Mouse (Mus musculus) lung, embryonic 14.5 days (tissue): ENCODE data around the gene Asna1. TPM values are rescaled to one million over a fixed set of nuclear protein-coding genes. Genes with fewer than 3 reads are reported as not detected.

ENCODE experiments used
- ATAC-seq: fragments of 200-750 bp; cut with Nextera tagmentation; 2 replicates; pipeline ENCODE4 v1.8.0; 2017; ENCODE audit warnings: mild to moderate bottlenecking, moderate TSS enrichment, moderate library complexity; ENCODE audit not compliant: insufficient read depth
- DNase-seq: peaks from one replicate; pipeline ENCODE4 v3.0.0-alpha.2; 2015
- H3K27ac ChIP-seq: fragments of 300-500 bp; sonication (generic); 2 replicates; pipeline ENCODE4 v1.5.1; 2014; ENCODE audit warnings: low read depth, mild to moderate bottlenecking, moderate library complexity
- H3K27me3 ChIP-seq: fragments of 300-500 bp; sonication (generic); 2 replicates; pipeline ENCODE4 v1.6.1; 2014; ENCODE audit warnings: low read length, control low read depth; ENCODE audit not compliant: insufficient read depth
- H3K36me3 ChIP-seq: fragments of 300-500 bp; sonication (generic); 2 replicates; pipeline ENCODE4 v1.6.1; 2014; ENCODE audit warnings: control low read depth; ENCODE audit not compliant: insufficient read depth
- H3K4me1 ChIP-seq: fragments of 300-500 bp; sonication (generic); 2 replicates; pipeline ENCODE4 v1.6.1; 2014; ENCODE audit warnings: antibody characterized with exemption, control low read depth; ENCODE audit not compliant: insufficient read depth
- H3K4me2 ChIP-seq: fragments of 300-500 bp; sonication (generic); 2 replicates; pipeline ENCODE4 v1.6.1; 2014; ENCODE audit warnings: mild to moderate bottlenecking
- H3K4me3 ChIP-seq: fragments of 300-500 bp; sonication (generic); 2 replicates; pipeline ENCODE4 v1.5.1; 2014; ENCODE audit warnings: low read depth, low read length
- H3K9ac ChIP-seq: fragments of 300-500 bp; sonication (generic); 2 replicates; pipeline ENCODE4 v1.6.1; 2014
- H3K9me3 ChIP-seq: fragments of 300-500 bp; sonication (generic); 2 replicates; pipeline ENCODE4 v1.6.1; 2016; ENCODE audit warnings: low read depth, low read length, control low read depth
- CTCF ChIP-seq: IDR thresholded peaks from 2 replicates; pipeline ENCODE4 v1.5.1; 2016; ENCODE audit warnings: antibody characterized with exemption, low read depth
- WGBS: fragments of 180-500 bp; shearing (Covaris S2); extraction: QIAGEN DNeasy Blood & Tissue Kit; methylation state at CpG from one replicate; pipeline ENCODE4 v1.1.7; 2014; 5-methylcytosine and 5-hydroxymethylcytosine counted together
- polyA plus RNA-seq: library from polyadenylated mRNA; unstranded; fragments of >200 nt; fragmentation: Nextera tagmentation; extraction: Ambion mirVana; gene quantifications from 2 replicates; pipeline ENCODE4 v1.2.1, GENCODE M21; 2014

Asna1 gene
- polyA plus RNA-seq, 1 experiment from 2014 or later = 98.0 TPM

DNA sequence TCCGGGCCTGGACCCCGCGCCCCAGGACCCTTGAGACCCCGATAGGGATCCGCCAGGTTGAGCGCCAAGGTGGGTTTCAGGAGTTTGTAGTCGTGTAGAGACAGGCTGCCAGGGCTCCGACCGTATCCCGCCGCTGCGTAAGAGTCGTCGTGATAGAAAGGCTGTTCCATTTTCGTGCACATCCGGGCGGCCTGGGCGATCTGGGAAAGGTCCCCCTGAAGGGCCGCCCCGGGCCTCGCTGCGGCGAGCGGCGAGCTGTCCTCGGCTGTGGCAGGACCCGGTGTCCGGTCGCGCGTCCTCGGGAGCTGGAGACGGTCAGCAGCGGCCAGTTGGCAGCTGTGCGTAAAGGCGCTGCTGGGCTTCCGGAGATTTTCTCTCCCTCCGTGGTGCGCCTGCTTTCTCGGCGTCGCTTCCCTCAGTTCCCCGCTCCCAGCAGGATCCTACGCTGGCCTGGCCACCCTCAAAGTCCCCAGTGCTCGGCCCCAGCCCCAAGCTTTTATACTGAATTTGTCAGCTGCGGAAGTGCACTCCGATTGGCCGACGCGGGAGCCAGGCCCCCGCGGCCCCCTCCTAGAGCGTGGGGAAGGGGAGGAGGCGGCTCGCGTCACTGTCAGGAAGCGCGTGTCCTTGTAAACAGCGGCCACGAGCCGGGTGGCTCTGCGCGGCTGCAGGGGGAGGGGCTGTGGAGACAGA, 46.7 kb downstream of the Asna1 start, which contains the start of gene Junb:
Gene Junb (minus strand): TSS at position 471 of the 693 bp plus-strand sequence.
- H3K4me2 ChIP-seq = peak within 1 kb of the TSS; percentile 99
- no peak for TF ChIP-seq CTCF
- H3K36me3 ChIP-seq = peaks cover 17% of the 10 kb centered on the region
- peak within 1 kb of the TSS; percentile 89 for H3K27ac ChIP-seq
- under 1% methylated on average over 63 of the region's 63 CpGs for WGBS
- peaks cover 5% of the 10 kb centered on the region for H3K27me3 ChIP-seq
- DNase-seq (peak; percentile 97), ATAC-seq (peak; percentile 40)
- H3K4me3 ChIP-seq = peak within 1 kb of the TSS; percentile 55
- H3K9me3 ChIP-seq = no peaks in the 10 kb centered on the region
- H3K9ac ChIP-seq = peak within 1 kb of the TSS; percentile 64
- peaks cover 42% of the 10 kb centered on the region for H3K4me1 ChIP-seq

DNA sequence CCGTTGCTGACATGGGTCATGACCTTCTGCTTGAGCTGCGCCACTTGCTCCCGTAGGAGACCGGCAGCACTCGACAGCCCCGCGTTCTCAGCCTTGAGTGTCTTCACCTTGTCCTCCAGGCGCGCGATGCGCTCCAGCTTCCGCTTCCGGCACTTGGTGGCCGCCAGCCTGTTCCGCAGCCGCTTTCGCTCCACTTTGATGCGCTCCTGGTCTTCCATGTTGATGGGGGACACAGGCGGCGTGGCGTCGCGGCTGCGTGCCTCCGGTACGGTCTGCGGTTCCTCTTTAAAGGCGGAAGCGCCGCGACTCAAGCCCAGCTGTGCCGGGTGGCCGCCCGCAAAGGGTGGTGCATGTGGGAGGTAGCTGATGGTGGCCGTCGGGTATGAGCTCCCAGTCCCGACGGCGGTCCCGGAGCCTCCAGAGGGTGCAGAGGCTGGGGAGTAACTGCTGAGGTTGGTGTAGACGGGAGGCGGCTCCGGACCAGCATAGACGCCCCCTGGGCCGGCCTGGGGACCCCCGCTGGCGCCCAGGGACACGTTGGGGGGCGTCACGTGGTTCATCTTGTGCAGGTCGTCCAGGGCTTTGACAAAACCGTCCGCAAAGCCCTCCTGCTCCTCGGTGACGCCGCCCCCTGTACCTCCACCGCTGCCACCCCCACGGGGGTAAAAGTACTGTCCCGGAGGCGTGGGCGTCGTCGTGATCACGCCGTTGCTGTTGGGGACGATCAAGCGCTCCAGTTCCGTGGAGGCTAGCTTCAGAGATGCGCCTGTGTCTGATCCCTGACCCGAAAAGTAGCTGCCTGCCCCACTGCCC, 47.4 kb downstream of the Asna1 start:
- Histone ChIP-seq H3K27ac (peak overlapping the region; percentile 89), H3K4me2 (peak overlapping the region; percentile 99), H3K4me1 (peaks cover 42% of the 10 kb centered on the region), H3K9me3 (no peaks in the 10 kb centered on the region), H3K36me3 (peaks cover 25% of the 10 kb centered on the region), H3K9ac (peak overlapping the region; percentile 64), H3K4me3 (peak overlapping the region; percentile 55), H3K27me3 (peaks cover 5% of the 10 kb centered on the region)
- DNase-seq (peak; percentile 73), ATAC-seq (no peak)
- under 1% methylated on average over 70 of the region's 70 CpGs for WGBS
- TF ChIP-seq CTCF = no peak

DNA sequence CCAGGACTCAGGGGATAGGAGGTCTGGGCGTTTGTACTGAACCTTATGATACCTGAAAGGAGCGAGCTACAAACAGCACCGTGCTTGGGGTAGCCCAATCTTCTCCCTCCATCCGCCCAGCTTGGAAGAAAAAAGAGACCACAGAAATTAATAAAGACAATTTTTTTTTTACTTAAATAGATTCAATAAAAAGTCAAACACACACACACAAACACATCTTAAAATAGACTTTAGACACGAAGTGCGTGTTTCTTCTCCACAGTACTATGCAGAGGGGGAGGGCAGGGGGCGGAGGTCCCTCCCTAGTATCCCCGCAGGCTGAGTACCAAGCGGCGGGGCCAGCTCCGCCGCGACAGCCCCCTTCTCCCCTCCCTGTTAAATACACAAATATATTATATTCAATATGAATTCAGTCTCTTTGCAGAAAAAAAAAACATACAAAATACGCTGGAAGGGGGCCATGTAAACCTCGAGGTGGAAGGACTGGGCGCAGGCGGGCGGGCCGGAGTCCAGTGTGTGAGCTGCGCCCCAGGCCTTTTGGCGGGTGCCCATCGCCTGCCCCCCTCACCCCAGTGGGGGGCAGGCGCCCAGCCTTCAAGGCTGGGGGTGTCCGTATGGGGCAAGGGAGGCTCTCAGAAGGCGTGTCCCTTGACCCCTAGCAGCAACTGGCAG, 48.2 kb downstream of the Asna1 start:
- Histone ChIP-seq H3K27me3 (peaks cover 5% of the 10 kb centered on the region), H3K27ac (peak overlapping the region; percentile 89), H3K9ac (peak overlapping the region; percentile 64), H3K4me3 (peak overlapping the region; percentile 55), H3K9me3 (no peaks in the 10 kb centered on the region), H3K4me1 (peaks cover 37% of the 10 kb centered on the region), H3K4me2 (peak overlapping the region; percentile 99), H3K36me3 (peaks cover 32% of the 10 kb centered on the region)
- TF ChIP-seq CTCF = no peak
- WGBS = 2% methylated on average over 25 of the region's 25 CpGs
- DNase-seq = no peak
- no peak for ATAC-seq

DNA sequence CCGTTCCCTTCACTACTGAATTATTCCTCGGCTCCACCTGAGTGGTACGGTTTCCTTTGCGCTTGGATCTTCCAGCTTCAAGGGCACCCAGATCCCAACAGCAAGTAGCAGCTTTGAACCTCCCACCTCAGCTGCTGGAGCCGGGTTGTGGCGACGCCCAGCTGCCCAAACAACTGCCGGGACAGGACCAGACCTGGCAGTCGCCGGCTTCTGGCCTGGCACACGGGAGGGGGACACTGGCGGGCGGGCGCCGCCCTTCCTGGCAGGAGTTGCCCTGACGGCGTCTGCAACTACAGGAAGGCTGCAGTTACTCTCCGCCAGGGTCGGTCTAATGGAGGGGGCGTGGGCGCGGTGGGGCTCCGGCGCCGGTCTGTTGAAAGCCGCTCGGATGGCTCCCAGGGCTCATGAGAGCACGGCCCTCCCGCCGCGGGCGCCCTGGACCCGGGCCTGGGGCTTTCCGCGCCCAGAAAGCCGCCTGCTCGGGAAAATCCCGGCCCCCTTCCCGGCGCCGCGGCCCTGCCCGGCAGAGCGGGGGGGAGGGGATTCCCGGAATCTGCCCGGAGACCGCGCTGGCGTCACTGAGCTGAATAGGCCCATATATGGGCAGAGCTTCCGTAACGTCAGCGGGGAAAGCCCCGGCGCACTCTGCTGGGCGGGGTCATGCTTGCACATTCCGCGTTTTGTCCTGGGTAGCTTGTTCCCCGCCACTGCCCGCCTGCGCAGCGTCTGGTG, 48.9 kb downstream of the Asna1 start:
- peak; percentile 78 for ATAC-seq
- peaks cover 30% of the 10 kb centered on the region for H3K4me1 ChIP-seq
- H3K4me3 ChIP-seq = peak overlapping the region; percentile 55
- under 1% methylated on average over 59 of the region's 61 CpGs for WGBS
- peak overlapping the region; percentile 64 for H3K9ac ChIP-seq
- H3K27me3 ChIP-seq = peaks cover 5% of the 10 kb centered on the region
- H3K9me3 ChIP-seq = no peaks in the 10 kb centered on the region
- TF ChIP-seq CTCF = peak; percentile 35
- H3K4me2 ChIP-seq = peak overlapping the region; percentile 99
- H3K36me3 ChIP-seq = peaks cover 39% of the 10 kb centered on the region
- peak; percentile 98 for DNase-seq
- peak overlapping the region; percentile 89 for H3K27ac ChIP-seq

DNA sequence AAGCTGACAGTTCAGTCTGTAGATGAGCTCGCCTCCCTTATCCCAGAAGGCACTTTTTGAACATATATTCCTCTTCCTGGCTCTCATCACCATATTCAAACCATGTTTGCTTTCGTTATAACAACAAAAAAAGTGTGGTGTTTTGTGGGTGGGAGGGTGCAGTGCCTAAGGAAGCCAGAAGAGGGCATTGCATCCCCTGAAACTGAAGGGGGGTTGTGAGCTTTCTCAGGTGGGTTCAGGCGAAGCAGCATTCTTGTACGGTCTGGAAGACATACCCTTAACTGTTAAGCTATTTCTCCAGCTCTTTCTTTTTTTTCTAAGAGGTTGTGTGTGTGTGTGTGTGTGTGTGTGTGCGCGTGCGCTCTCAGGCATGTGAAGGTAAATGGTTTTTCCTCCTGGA, 49.6 kb downstream of the Asna1 start:
- H3K4me3 ChIP-seq = peak overlapping the region; percentile 55
- H3K27me3 ChIP-seq = peaks cover 5% of the 10 kb centered on the region
- H3K27ac ChIP-seq = peak overlapping the region; percentile 89
- peak overlapping the region; percentile 99 for H3K4me2 ChIP-seq
- peaks cover 22% of the 10 kb centered on the region for H3K4me1 ChIP-seq
- TF ChIP-seq CTCF = peak; percentile 91
- WGBS = 29% methylated on average over 7 of the region's 7 CpGs
- DNase-seq (peak; percentile 76), ATAC-seq (no peak)
- no peaks in the 10 kb centered on the region for H3K9me3 ChIP-seq
- H3K36me3 ChIP-seq = peaks cover 47% of the 10 kb centered on the region
- H3K9ac ChIP-seq = peak overlapping the region; percentile 64; the same call in 1 of the 2 replicates

DNA sequence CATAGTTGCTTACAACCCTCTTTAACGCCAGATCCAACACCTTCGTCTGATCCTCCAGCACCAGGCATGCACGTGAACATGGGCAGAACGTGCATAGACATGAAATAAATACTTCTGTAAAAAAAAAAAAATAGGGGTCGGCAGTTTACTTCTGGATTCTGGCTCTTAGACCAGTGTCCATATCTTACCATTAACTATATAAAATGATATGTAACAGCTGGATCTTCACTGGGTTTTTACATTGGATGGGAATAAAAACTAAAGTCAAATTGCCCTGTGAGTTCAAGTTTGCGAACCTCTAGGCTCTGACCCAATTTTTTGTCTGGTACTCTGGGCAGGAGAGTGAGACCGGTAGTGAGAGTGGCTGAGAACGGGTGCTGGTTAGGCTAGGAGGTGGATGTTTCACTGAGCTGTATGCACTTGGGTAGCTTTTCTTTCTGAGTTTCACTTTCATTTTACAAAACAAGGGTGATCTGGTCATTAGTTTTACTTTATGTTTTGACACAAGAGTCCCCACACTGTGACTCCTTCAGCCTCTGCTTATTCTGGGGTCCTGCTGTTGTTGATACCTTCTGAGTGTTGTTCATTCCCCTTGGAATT, 50.4 kb downstream of the Asna1 start:
- peaks cover 5% of the 10 kb centered on the region for H3K27me3 ChIP-seq
- ATAC-seq = no peak
- no peak for TF ChIP-seq CTCF
- WGBS = 79% methylated on average over 8 of the region's 8 CpGs
- H3K9ac ChIP-seq = no peak overlapping the region
- DNase-seq = no peak
- peaks cover 15% of the 10 kb centered on the region for H3K4me1 ChIP-seq
- no peak overlapping the region for H3K4me3 ChIP-seq
- peaks cover 47% of the 10 kb centered on the region for H3K36me3 ChIP-seq
- no peaks in the 10 kb centered on the region for H3K9me3 ChIP-seq
- peak overlapping the region; percentile 29; the same call in 1 of the 2 replicates for H3K4me2 ChIP-seq
- H3K27ac ChIP-seq = no peak overlapping the region
